Mouse (Mus musculus): ENCODE data around the gene Commd2.

Commd2 gene

GRCm38 (mm10) chr3:57615652-57616051 lies 35.9 kb downstream of the Commd2 start:
- no peak for DNase-seq (ENCODE audit: low read depth, low spot score)

DNA sequence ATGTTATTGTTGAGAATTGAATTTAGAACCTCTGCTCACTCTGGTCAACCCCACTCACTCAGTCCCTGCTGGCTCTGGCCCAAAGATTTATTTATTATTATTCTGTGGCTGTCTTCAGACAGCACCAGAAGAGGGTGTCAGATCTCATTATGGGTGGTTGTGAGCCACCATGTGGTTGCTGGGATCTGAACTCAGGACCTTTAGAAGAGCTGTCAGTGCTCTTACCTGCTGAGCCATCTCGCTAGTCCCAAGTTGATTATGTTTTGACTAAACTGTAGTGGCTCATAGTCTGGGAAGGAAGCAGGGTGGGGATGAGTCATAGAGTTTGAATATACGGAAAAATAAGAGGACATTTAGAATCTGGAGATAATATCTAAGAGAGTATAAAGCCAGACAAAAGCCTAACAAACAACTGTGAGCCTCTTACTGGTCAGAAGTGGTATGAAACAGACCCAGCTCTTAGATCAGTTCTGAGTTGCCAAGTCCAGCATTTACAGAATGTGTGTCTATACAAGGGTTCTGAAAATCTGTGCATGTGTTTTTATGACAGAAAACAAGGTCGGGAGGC lies 39.0 kb downstream of the Commd2 start:
- DNase-seq (ENCODE audit: low read depth, low spot score): no peak

DNA sequence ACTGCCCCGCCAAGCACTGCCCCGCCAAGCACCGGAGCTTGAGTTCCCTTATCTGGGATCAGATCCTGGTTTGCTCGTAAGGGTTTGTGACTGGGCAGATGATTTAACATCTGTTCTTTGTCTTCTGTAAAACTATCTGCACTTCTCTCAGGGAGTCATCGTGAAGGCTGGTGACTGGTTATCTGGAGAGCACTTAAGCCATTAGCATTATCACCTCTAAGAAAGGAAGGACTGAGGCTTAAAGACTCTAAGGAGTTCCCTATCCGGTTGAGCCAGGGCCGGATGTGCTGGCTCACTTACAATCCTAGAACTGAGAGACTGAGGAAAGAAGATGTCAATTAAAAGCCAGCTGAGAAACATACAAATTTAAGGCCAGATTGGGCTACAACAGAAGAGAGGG lies 39.7 kb downstream of the Commd2 start:
- DNase-seq (ENCODE audit: low read depth, low spot score): no peak

GRCm38 (mm10) chr3:57604618-57605015 lies 46.9 kb downstream of the Commd2 start:
- no peak for DNase-seq (ENCODE audit: low read depth, low spot score)

GRCm38 (mm10) chr3:57603891-57604617 lies 47.5 kb downstream of the Commd2 start:
- no peak for DNase-seq (ENCODE audit: low read depth, low spot score)

DNA sequence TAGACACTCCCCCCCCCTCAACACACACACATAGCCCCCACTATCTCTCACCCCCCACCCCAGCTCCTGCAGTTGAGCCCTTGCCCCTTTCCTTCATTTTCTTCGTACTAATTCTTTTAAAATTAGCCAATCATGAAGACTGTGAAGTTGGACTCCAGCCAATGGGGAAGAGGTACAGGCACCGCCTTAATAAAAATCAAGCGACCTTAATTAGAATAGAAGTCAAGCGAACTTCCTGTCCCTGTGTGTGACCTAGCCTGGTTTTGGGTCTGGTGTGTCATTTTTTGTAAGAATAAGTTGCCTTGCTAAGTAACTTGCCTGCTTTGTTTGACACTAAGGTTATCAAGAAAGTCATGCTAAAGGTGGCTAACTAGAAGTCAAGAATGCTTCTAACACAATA lies 48.9 kb downstream of the Commd2 start:
- no peak for DNase-seq (ENCODE audit: low read depth, low spot score)

DNA sequence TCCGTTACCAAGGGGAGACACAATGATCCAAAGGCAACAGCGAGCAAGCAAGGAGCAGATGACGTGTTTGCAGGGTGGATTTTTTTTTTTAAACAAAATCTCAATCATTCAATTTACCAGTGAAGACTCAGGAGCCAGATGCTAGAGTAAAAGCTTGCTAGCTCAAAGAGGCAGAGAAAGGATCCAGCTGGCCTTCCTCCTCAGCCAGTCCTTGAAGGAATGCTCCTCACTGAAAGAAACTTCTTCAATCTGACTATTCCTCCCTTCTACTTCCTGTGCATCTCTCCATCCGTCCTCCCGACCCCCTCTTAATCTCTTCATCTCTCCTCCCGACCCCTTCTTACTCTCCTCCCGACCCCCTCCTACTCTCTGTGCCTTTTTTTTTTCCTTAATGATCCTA lies 54.9 kb downstream of the Commd2 start:
- no peak for DNase-seq (ENCODE audit: low read depth, low spot score)

- DNase-seq (ENCODE audit: low read depth, low spot score): no peak
Observed at GRCm38 (mm10) chr3:57595506-57595905, 56.0 kb downstream of the Commd2 start.

Measured in brain, adult 2 months (tissue).